Mouse (Mus musculus) midbrain, postnatal 0 days (tissue): ENCODE data around the gene Chrm2. TPM values are rescaled to one million over a fixed set of nuclear protein-coding genes. Genes with fewer than 3 reads are reported as not detected.

Source experiments
- ATAC-seq: fragments of 200-750 bp; cut with Nextera tagmentation; 2 replicates; pipeline ENCODE4 v1.8.0; 2017; ENCODE audit warnings: moderate number of reproducible peaks, mild to moderate bottlenecking, moderate TSS enrichment, moderate library complexity; ENCODE audit not compliant: low FRiP score
- DNase-seq: peaks from one replicate; pipeline ENCODE4 v3.0.0-alpha.2; 2015; ENCODE audit warnings: low spot score
- H3K27ac ChIP-seq: fragments of 300-500 bp; sonication (generic); 2 replicates; pipeline ENCODE4 v1.5.1; 2014; ENCODE audit warnings: low read depth, mild to moderate bottlenecking, low read length, mixed read lengths
- H3K27me3 ChIP-seq: fragments of 300-500 bp; sonication (generic); 2 replicates; pipeline ENCODE4 v1.6.1; 2014; ENCODE audit warnings: low read length, control low read depth, mixed read lengths; ENCODE audit not compliant: insufficient read depth
- H3K36me3 ChIP-seq: fragments of 300-500 bp; sonication (generic); 2 replicates; pipeline ENCODE4 v1.6.1; 2014; ENCODE audit warnings: low read length, control low read depth, mixed read lengths; ENCODE audit not compliant: insufficient read depth
- H3K4me1 ChIP-seq: fragments of 300-500 bp; sonication (generic); 2 replicates; pipeline ENCODE4 v1.6.1; 2014; ENCODE audit warnings: mild to moderate bottlenecking, control low read depth, antibody characterized with exemption, low read length, mixed read lengths; ENCODE audit not compliant: insufficient read depth
- H3K4me2 ChIP-seq: fragments of 300-500 bp; sonication (generic); 2 replicates; pipeline ENCODE4 v1.6.1; 2014; ENCODE audit warnings: low read depth, mild to moderate bottlenecking, low read length, mixed read lengths; ENCODE audit not compliant: poor library complexity, severe bottlenecking
- H3K4me3 ChIP-seq: fragments of 300-500 bp; sonication (generic); 2 replicates; pipeline ENCODE4 v1.5.1; 2014; ENCODE audit warnings: low read depth, mild to moderate bottlenecking, low read length, moderate library complexity
- H3K9ac ChIP-seq: fragments of 300-500 bp; sonication (generic); replicated peaks from 2 replicates; pipeline ENCODE4 v1.6.1; 2014; ENCODE audit warnings: mild to moderate bottlenecking, low read length, moderate library complexity, mixed read lengths; ENCODE audit not compliant: poor library complexity, severe bottlenecking
- H3K9me3 ChIP-seq: fragments of 300-500 bp; sonication (generic); 2 replicates; pipeline ENCODE4 v1.6.1; 2016; ENCODE audit warnings: low read length, control low read depth
- CTCF ChIP-seq: IDR thresholded peaks from 2 replicates; pipeline ENCODE4 v1.5.1; 2016; ENCODE audit warnings: antibody characterized with exemption, mild to moderate bottlenecking
- WGBS: fragments of 180-500 bp; shearing (Covaris S2); extraction: QIAGEN DNeasy Blood & Tissue Kit; methylation state at CpG from one replicate; pipeline ENCODE4 v1.1.7; 2014; 5-methylcytosine and 5-hydroxymethylcytosine counted together
- polyA plus RNA-seq: library from polyadenylated mRNA; unstranded; fragments of >200 nt; fragmentation: Nextera tagmentation; extraction: Ambion mirVana; gene quantifications from 2 replicates; pipeline ENCODE4 v1.2.1, GENCODE M21; 2015
- total RNA-seq: library from RNA; depleted of rRNA; stranded (reverse); fragments of >200 nt; gene quantifications from 2 replicates; pipeline ENCODE4 v1.2.3, GENCODE M21; 2014

Gene Chrm2
- total and polyA plus RNA-seq, 2 experiments from 2014 or later = 6.8 to 19.4 TPM

GRCm38 (mm10) chr6:36484132-36484665 is 96.3 kb downstream of the Chrm2 start:
- H3K4me3 ChIP-seq = no peak overlapping the region
- H3K4me1 ChIP-seq = no peaks in the 10 kb centered on the region
- WGBS = 67% methylated on average over 4 of the region's 4 CpGs
- H3K9ac ChIP-seq = no peak overlapping the region
- ATAC-seq (no peak), DNase-seq (peak; percentile 19)
- no peak overlapping the region for H3K4me2 ChIP-seq
- no peak overlapping the region for H3K27ac ChIP-seq
- no peaks in the 10 kb centered on the region for H3K36me3 ChIP-seq
- H3K27me3 ChIP-seq = no peaks in the 10 kb centered on the region
- H3K9me3 ChIP-seq = no peaks in the 10 kb centered on the region
- TF ChIP-seq CTCF = no peak

GRCm38 (mm10) chr6:36507008-36507663 is 119.3 kb downstream of the Chrm2 start:
- DNase-seq = no peak
- 82% methylated on average over 7 of the region's 7 CpGs for WGBS
- no peak overlapping the region for H3K9ac ChIP-seq
- no peaks in the 10 kb centered on the region for H3K9me3 ChIP-seq
- ATAC-seq = no peak
- no peak overlapping the region for H3K27ac ChIP-seq
- no peak overlapping the region for H3K4me2 ChIP-seq
- H3K27me3 ChIP-seq = no peaks in the 10 kb centered on the region
- no peak overlapping the region for H3K4me3 ChIP-seq
- no peaks in the 10 kb centered on the region for H3K36me3 ChIP-seq
- TF ChIP-seq CTCF = no peak
- H3K4me1 ChIP-seq = no peaks in the 10 kb centered on the region; the same call in 1 of the 2 replicates

GRCm38 (mm10) chr6:36507946-36508345 is 120.1 kb downstream of the Chrm2 start:
- no peaks in the 10 kb centered on the region for H3K9me3 ChIP-seq
- H3K36me3 ChIP-seq = no peaks in the 10 kb centered on the region
- ATAC-seq = no peak
- no peak for DNase-seq
- no peak overlapping the region for H3K9ac ChIP-seq
- no peaks in the 10 kb centered on the region for H3K27me3 ChIP-seq
- no peak overlapping the region for H3K4me3 ChIP-seq
- no peak overlapping the region for H3K4me2 ChIP-seq
- 57% methylated on average over 7 of the region's 7 CpGs for WGBS
- TF ChIP-seq CTCF = no peak
- no peak overlapping the region for H3K27ac ChIP-seq
- H3K4me1 ChIP-seq = no peaks in the 10 kb centered on the region; the same call in 1 of the 2 replicates

- H3K4me1 ChIP-seq = no peaks in the 10 kb centered on the region; the same call in 1 of the 2 replicates
- H3K4me3 ChIP-seq = no peak overlapping the region
- 33% methylated on average over 2 of the region's 2 CpGs for WGBS
- DNase-seq (no peak), ATAC-seq (no peak)
- H3K4me2 ChIP-seq = no peak overlapping the region
- no peak for TF ChIP-seq CTCF
- H3K27me3 ChIP-seq = no peaks in the 10 kb centered on the region
- H3K27ac ChIP-seq = no peak overlapping the region
- no peaks in the 10 kb centered on the region for H3K36me3 ChIP-seq
- H3K9ac ChIP-seq = no peak overlapping the region
- no peaks in the 10 kb centered on the region for H3K9me3 ChIP-seq
Observed at GRCm38 (mm10) chr6:36508469-36508868, 120.6 kb downstream of the Chrm2 start.

GRCm38 (mm10) chr6:36516508-36516907 is 128.6 kb downstream of the Chrm2 start:
- TF ChIP-seq CTCF = no peak
- Histone ChIP-seq H3K36me3 (no peaks in the 10 kb centered on the region), H3K4me1 (peaks cover 3% of the 10 kb centered on the region; the same call in 1 of the 2 replicates), H3K4me2 (no peak overlapping the region), H3K9me3 (no peaks in the 10 kb centered on the region), H3K27ac (no peak overlapping the region), H3K4me3 (no peak overlapping the region), H3K9ac (no peak overlapping the region), H3K27me3 (no peaks in the 10 kb centered on the region)
- WGBS = 55% methylated on average over 4 of the region's 4 CpGs
- ATAC-seq = no peak
- no peak for DNase-seq

- WGBS = 45% methylated on average over 5 of the region's 5 CpGs
- no peak for TF ChIP-seq CTCF
- no peak for DNase-seq
- no peak for ATAC-seq
- Histone ChIP-seq H3K4me1 (peaks cover 3% of the 10 kb centered on the region; the same call in 1 of the 2 replicates), H3K36me3 (no peaks in the 10 kb centered on the region), H3K9me3 (no peaks in the 10 kb centered on the region), H3K9ac (no peak overlapping the region), H3K4me3 (no peak overlapping the region), H3K27ac (no peak overlapping the region), H3K4me2 (no peak overlapping the region), H3K27me3 (no peaks in the 10 kb centered on the region)
Observed at GRCm38 (mm10) chr6:36517242-36517641, 129.4 kb downstream of the Chrm2 start.
